Mouse (Mus musculus): ENCODE measurements around the gene Mycbp2. TPM values are rescaled to one million over a fixed set of nuclear protein-coding genes. Genes with fewer than 3 reads are reported as not detected.

The Mycbp2 gene
- polyA plus RNA-seq, 1 experiment = 5.9 TPM

DNA sequence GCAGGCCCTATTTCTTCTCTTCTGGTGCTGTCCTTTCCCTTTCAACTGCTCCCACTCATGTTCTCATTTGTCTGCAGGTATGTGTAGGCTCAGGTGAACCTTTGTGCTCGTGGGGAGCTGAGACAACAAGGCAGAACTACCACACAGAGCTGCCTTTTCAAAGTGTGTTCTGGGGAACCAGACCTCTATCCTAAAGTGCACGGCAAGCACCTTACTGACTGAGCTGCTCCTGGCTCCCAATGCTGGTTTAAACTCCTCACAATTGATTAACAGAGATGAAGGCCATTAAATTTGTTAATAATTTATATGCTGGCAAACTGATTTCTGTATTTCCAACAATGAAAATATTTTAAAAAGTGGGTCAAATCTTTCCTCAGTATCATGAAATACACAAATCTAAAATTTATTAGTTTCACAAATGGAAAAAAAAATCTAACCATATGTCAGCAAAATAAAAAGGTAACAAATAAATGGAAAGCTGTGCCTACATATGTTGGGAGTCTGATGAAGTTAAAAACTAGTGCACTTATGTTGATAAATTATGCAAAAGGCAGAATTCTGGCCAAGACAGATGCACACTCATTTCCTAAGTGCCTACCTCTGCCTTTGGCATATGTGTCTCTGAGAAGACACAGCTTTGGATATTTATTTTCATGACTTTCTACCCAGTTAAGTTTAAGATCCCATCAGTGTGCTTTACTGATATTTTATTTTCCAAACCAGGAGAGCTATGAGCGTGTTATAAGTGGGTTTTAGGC lies 233.8 kb downstream of the Mycbp2 start:
- Histone ChIP-seq H3K9me3 (no peaks in the 10 kb centered on the region), H3K4me3 (replicated peaks) (no peak overlapping the region), H3K36me3 (replicated peaks; ENCODE audit: low read length) (peaks cover 56% of the 10 kb centered on the region), H3K27me3 (replicated peaks) (no peaks in the 10 kb centered on the region), H3K4me1 (peaks cover 15% of the 10 kb centered on the region)
- no peak for TF ChIP-seq GATA1 (IDR thresholded peaks at IDR 0.05; ENCODE audit: borderline replicate concordance, low read length)
- TF ChIP-seq FLI1 (IDR thresholded peaks at IDR 0.05; ENCODE audit: low read length) = no peak

- H3K27me3 ChIP-seq (replicated peaks) = no peaks in the 10 kb centered on the region
- H3K9me3 ChIP-seq = no peaks in the 10 kb centered on the region
- H3K4me3 ChIP-seq (replicated peaks) = no peak overlapping the region
- H3K4me1 ChIP-seq = peaks cover 4% of the 10 kb centered on the region; the same call in 1 of the 2 replicates
- peaks cover 28% of the 10 kb centered on the region for H3K36me3 ChIP-seq (replicated peaks; ENCODE audit: low read length)
- TF ChIP-seq FLI1 (IDR thresholded peaks at IDR 0.05; ENCODE audit: low read length) (no peak), GATA1 (IDR thresholded peaks at IDR 0.05; ENCODE audit: borderline replicate concordance, low read length) (no peak)
Observed at GRCm38 (mm10) chr14:103109971-103110370, 236.6 kb downstream of the Mycbp2 start.

- Histone ChIP-seq H3K4me1 (peaks cover 9% of the 10 kb centered on the region), H3K27me3 (replicated peaks) (no peaks in the 10 kb centered on the region), H3K36me3 (replicated peaks; ENCODE audit: low read length) (no peaks in the 10 kb centered on the region), H3K4me3 (replicated peaks) (no peak overlapping the region), H3K9me3 (no peaks in the 10 kb centered on the region)
- TF ChIP-seq FLI1 (IDR thresholded peaks at IDR 0.05; ENCODE audit: low read length) (no peak), GATA1 (IDR thresholded peaks at IDR 0.05; ENCODE audit: borderline replicate concordance, low read length) (no peak)
Observed at GRCm38 (mm10) chr14:103106301-103106700, 240.3 kb downstream of the Mycbp2 start.

- H3K9me3 ChIP-seq = no peaks in the 10 kb centered on the region
- TF ChIP-seq FLI1 (IDR thresholded peaks at IDR 0.05; ENCODE audit: low read length) (no peak), GATA1 (IDR thresholded peaks at IDR 0.05; ENCODE audit: borderline replicate concordance, low read length) (no peak)
- H3K4me1 ChIP-seq = peaks cover 7% of the 10 kb centered on the region
- H3K27me3 ChIP-seq (replicated peaks) = peaks cover 4% of the 10 kb centered on the region
- no peaks in the 10 kb centered on the region for H3K36me3 ChIP-seq (replicated peaks; ENCODE audit: low read length)
- H3K4me3 ChIP-seq (replicated peaks) = no peak overlapping the region
Observed at GRCm38 (mm10) chr14:103102731-103103335, 243.8 kb downstream of the Mycbp2 start.

GRCm38 (mm10) chr14:103102246-103102645 lies 244.4 kb downstream of the Mycbp2 start:
- Histone ChIP-seq H3K4me1 (peaks cover 10% of the 10 kb centered on the region), H3K27me3 (replicated peaks) (peaks cover 4% of the 10 kb centered on the region), H3K9me3 (no peaks in the 10 kb centered on the region), H3K36me3 (replicated peaks; ENCODE audit: low read length) (no peaks in the 10 kb centered on the region), H3K4me3 (replicated peaks) (no peak overlapping the region)
- TF ChIP-seq GATA1 (IDR thresholded peaks at IDR 0.05; ENCODE audit: borderline replicate concordance, low read length) (no peak), FLI1 (IDR thresholded peaks at IDR 0.05; ENCODE audit: low read length) (no peak)

- peaks cover 20% of the 10 kb centered on the region for H3K4me1 ChIP-seq
- no peaks in the 10 kb centered on the region for H3K9me3 ChIP-seq
- H3K36me3 ChIP-seq (replicated peaks; ENCODE audit: low read length) = peaks cover 8% of the 10 kb centered on the region
- H3K27me3 ChIP-seq (replicated peaks) = peaks cover 4% of the 10 kb centered on the region
- no peak for TF ChIP-seq GATA1 (IDR thresholded peaks at IDR 0.05; ENCODE audit: borderline replicate concordance, low read length)
- TF ChIP-seq FLI1 (IDR thresholded peaks at IDR 0.05; ENCODE audit: low read length) = no peak
- no peak overlapping the region for H3K4me3 ChIP-seq (replicated peaks)
Observed at GRCm38 (mm10) chr14:103101171-103101570, 245.4 kb downstream of the Mycbp2 start.

- TF ChIP-seq GATA1 (IDR thresholded peaks at IDR 0.05; ENCODE audit: borderline replicate concordance, low read length) (no peak), FLI1 (IDR thresholded peaks at IDR 0.05; ENCODE audit: low read length) (no peak)
- peak overlapping the region; percentile 97 for H3K4me3 ChIP-seq (replicated peaks)
- H3K4me1 ChIP-seq = peaks cover 28% of the 10 kb centered on the region
- H3K27me3 ChIP-seq (replicated peaks) = peaks cover 4% of the 10 kb centered on the region
- H3K36me3 ChIP-seq (replicated peaks; ENCODE audit: low read length) = peaks cover 16% of the 10 kb centered on the region
- H3K9me3 ChIP-seq = no peaks in the 10 kb centered on the region
Observed at GRCm38 (mm10) chr14:103100296-103100695, 246.3 kb downstream of the Mycbp2 start.

GRCm38 (mm10) chr14:103099238-103099933 lies 247.2 kb downstream of the Mycbp2 start, which contains the start of gene Fbxl3:
TSS of gene Fbxl3 (minus strand) at chr14:103099566.
- Histone ChIP-seq H3K9me3 (no peaks in the 10 kb centered on the region), H3K27me3 (replicated peaks) (peaks cover 8% of the 10 kb centered on the region), H3K4me3 (replicated peaks) (peak within 1 kb of the TSS; percentile 97), H3K36me3 (replicated peaks; ENCODE audit: low read length) (peaks cover 26% of the 10 kb centered on the region), H3K4me1 (peaks cover 37% of the 10 kb centered on the region)
- no peak for TF ChIP-seq GATA1 (IDR thresholded peaks at IDR 0.05; ENCODE audit: borderline replicate concordance, low read length)
- TF ChIP-seq FLI1 (IDR thresholded peaks at IDR 0.05; ENCODE audit: low read length) = no peak

GRCm38 (mm10) chr14:103098587-103099235 lies 247.9 kb downstream of the Mycbp2 start:
- Histone ChIP-seq H3K4me1 (peaks cover 44% of the 10 kb centered on the region), H3K4me3 (replicated peaks) (peak overlapping the region; percentile 97), H3K9me3 (no peaks in the 10 kb centered on the region), H3K36me3 (replicated peaks; ENCODE audit: low read length) (peaks cover 32% of the 10 kb centered on the region), H3K27me3 (replicated peaks) (peaks cover 8% of the 10 kb centered on the region)
- no peak for TF ChIP-seq FLI1 (IDR thresholded peaks at IDR 0.05; ENCODE audit: low read length)
- TF ChIP-seq GATA1 (IDR thresholded peaks at IDR 0.05; ENCODE audit: borderline replicate concordance, low read length) = no peak

Data from megakaryocyte, embryonic 14.5 days (primary cell).